Mouse (Mus musculus): ENCODE data around the gene Gbf1.

GRCm38 (mm10) chr19:46322144-46322995, 170.1 kb downstream of the Gbf1 start:
- TF ChIP-seq CHD2 (IDR thresholded peaks at IDR 0.05; ENCODE audit: low read length) (no peak), USF1 (IDR thresholded peaks at IDR 0.05; ENCODE audit: low read depth, low read length) (no peak), E2F4 (IDR thresholded peaks at IDR 0.05; ENCODE audit: insufficient replicate concordance, low read depth, low read length) (no peak), HCFC1 (IDR thresholded peaks at IDR 0.05; ENCODE audit: low read depth, low read length) (no peak), PAX5 (IDR thresholded peaks at IDR 0.05; ENCODE audit: low read length) (no peak), MAFK (IDR thresholded peaks at IDR 0.05; ENCODE audit: insufficient replicate concordance, low read length) (no peak), JUND (conservative IDR thresholded peaks at IDR 0.05; ENCODE audit: low read depth, low read length) (no peak), CTCF (conservative IDR thresholded peaks at IDR 0.05 in 1 of 2, IDR thresholded peaks at IDR 0.05 in 1 of 2; ENCODE audit: low read depth in 2 of 2, low read length in 2 of 2) (no peak), KAT2A (IDR thresholded peaks at IDR 0.05; ENCODE audit: insufficient replicate concordance, low read length) (no peak), POLR2A (IDR thresholded peaks at IDR 0.05; ENCODE audit: low read depth, low read length) (no peak), MYC (IDR thresholded peaks at IDR 0.05; ENCODE audit: low read depth, low read length) (no peak)
